8 mouse cellular contexts compared by ENCODE assay signal in the genomic region with DNA sequence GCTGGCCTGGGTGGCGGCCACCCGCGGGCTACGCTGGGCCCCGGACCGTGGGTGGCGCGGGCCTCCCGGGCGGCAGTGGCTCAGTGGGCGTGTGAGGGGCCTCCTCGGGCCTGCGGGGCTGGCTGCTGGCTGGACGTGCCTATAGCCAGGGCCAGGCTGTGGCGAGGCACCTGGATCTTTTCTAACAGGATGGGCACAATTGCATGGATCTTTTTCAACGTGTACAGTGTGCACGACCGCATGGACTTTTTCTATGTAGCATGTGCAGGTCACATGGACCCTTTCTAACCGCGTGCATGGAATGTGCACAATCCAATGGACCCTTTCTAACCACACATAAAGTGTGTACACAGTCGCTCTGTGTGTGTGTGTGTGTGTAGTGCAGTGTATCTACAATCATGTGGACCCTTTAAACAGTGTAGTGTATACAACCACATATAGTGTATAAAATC. TPM values are rescaled to one million over a fixed set of nuclear protein-coding genes. Genes with fewer than 3 reads are reported as not detected.
DNase-seq lines count a peak whose midpoint lies in the region; ATAC-seq and TF ChIP-seq lines count a peak whose summit lies in the region.

No protein-coding gene starts in this region.

- no peaks in the 10 kb centered on the region for H3K27me3 ChIP-seq in myocyte (ENCODE audit: control insufficient read depth, insufficient read depth, insufficient read length)

- H3ac ChIP-seq in myocyte (ENCODE audit: control insufficient read depth, insufficient read length): peak overlapping the region; percentile 78

- peak overlapping the region; percentile 41 for H3K4me3 ChIP-seq in myocyte

- H3K4me2 ChIP-seq in myocyte (ENCODE audit: low read depth): peak overlapping the region; percentile 80

- ATAC-seq in inflammation-experienced regulatory T-cells, adult 6 months: peak; percentile 10

- DNase-seq in embryo, embryonic 10 days (ENCODE audit: low spot score): peak; percentile 42
- DNase-seq in embryo, embryonic 9.5 days (ENCODE audit: extremely low spot score): no peak
- peak; percentile 63 for DNase-seq in retina, embryonic 14.5 days (ENCODE audit: low spot score)
- no peak for DNase-seq in retina, postnatal 1 day
- DNase-seq in Muller cell, postnatal 12 days (ENCODE audit: inconsistent ontology term): no peak
- DNase-seq in B cell, adult 2 months: no peak

- H3K36me3 ChIP-seq in myocyte (ENCODE audit: control insufficient read depth, insufficient read depth): no peaks in the 10 kb centered on the region

- TF ChIP-seq POLR2A in myocyte (IDR thresholded peaks at IDR 0.05; ENCODE audit: insufficient read length, low read depth): peak; percentile 18

- H3K79me2 ChIP-seq in myocyte (ENCODE audit: control insufficient read depth, insufficient read depth): no peaks in the 10 kb centered on the region

TF ChIP-seq in myocyte, 11 proteins besides CTCF, POLR2A, EP300 and RAD21:
- TF ChIP-seq POLR2AphosphoS2 (IDR thresholded peaks at IDR 0.05; ENCODE audit: insufficient read length, low read depth): no peak
- peak; percentile 13 for TF ChIP-seq USF1 (IDR thresholded peaks at IDR 0.05; ENCODE audit: low read depth)

RNA-seq across cellular contexts. Expression of a gene that starts 0.5 kb away (rescaled TPM):
- 100 to 1,000 TPM in 2 of 3 experiments, 10 to 100 TPM in 1; 22.7 to 169 (median 147) TPM for polyA plus RNA-seq in inflammation-experienced regulatory T-cells, adult 6 months (2017; shearing (Covaris generic))
- polyA plus RNA-seq in myocyte (2012; fragmentation: generic; extraction: Trizol): 1.9 TPM

RNA-seq across cellular contexts. Expression of a gene that starts 45.0 kb away (rescaled TPM):
- 10 to 100 TPM; 23.5 to 28.7 (median 24.2) TPM for polyA plus RNA-seq in inflammation-experienced regulatory T-cells, adult 6 months (2017; shearing (Covaris generic))
- polyA plus RNA-seq in myocyte (2012; fragmentation: generic; extraction: Trizol): 9.9 TPM

Comparison
In these comparisons a context has a peak if more than half of its experiments do, and no peak if none do; other contexts are left out.
1. DNase-seq: peak in embryo, embryonic 10 days (single experiment) and retina, embryonic 14.5 days (single experiment); none in embryo, embryonic 9.5 days (single experiment), retina, postnatal 1 day (single experiment), Muller cell, postnatal 12 days (single experiment) and B cell, adult 2 months (0 of 2).